Comparison of ENCODE assay signal across 16 mouse cellular contexts in the genomic region with DNA sequence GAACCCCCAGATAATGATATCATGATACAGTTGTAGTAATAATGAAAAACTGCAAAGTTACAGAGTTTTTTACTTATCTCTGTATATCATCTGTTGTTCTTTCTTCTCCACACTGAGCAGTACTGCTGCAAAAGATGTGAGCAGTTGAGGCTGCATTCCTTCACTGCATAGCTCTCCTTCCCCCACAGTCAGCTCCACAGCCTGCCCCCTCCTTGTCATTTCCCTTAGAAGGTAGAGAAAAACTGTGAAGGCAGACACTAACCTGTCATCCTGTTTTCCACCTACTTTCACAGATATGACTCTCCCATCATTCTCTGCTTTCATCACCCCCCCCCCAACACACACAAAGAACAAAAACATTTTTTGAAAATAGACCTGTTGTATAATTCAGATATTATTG.
"Had no signal": no experiment of that assay in that cellular context is flagged by ENCODE, and none has a peak within 500 bp of the region (broad histone marks: within the 10 kb centered on the region; RNA-seq: fewer than 3 reads in every experiment).

No protein-coding gene starts in this region.

- DNase-seq: kidney, adult 18-20 months; kidney, adult 9 months; kidney, postnatal 14 days; kidney, postnatal 4 days; layer of hippocampus, postnatal 36 days; lung, embryonic 14.5 days; thymus, adult 18-20 months; thymus, postnatal 36 days had no signal

- H3K9ac ChIP-seq: lung, embryonic 14.5 days; midbrain, embryonic 12.5 days; midbrain, embryonic 15.5 days; neural tube, embryonic 12.5 days; neural tube, embryonic 15.5 days had no signal

- H3K27me3 ChIP-seq: midbrain, embryonic 12.5 days; midbrain, embryonic 15.5 days; neural tube, embryonic 12.5 days; neural tube, embryonic 15.5 days had no signal

- H3K36me3 ChIP-seq: midbrain, embryonic 12.5 days had no signal

- H3K4me1 ChIP-seq: midbrain, embryonic 12.5 days; midbrain, embryonic 15.5 days; neural tube, embryonic 12.5 days; neural tube, embryonic 15.5 days had no signal

- ATAC-seq: inflammation-experienced regulatory T-cells, adult 6 months; intestine, embryonic 16.5 days; lung, postnatal 0 days; midbrain, embryonic 15.5 days had no signal

- H3K9me3 ChIP-seq: midbrain, embryonic 12.5 days; midbrain, embryonic 15.5 days; neural tube, embryonic 12.5 days; neural tube, embryonic 15.5 days had no signal

- H3K27ac ChIP-seq: macrophage; midbrain, embryonic 12.5 days; midbrain, embryonic 15.5 days; neural tube, embryonic 12.5 days; neural tube, embryonic 15.5 days had no signal

- H3K4me3 ChIP-seq: midbrain, embryonic 12.5 days; midbrain, embryonic 15.5 days; neural tube, embryonic 12.5 days; neural tube, embryonic 15.5 days had no signal

- H3K4me2 ChIP-seq: lung, embryonic 14.5 days; midbrain, embryonic 12.5 days; midbrain, embryonic 15.5 days; neural tube, embryonic 12.5 days; neural tube, embryonic 15.5 days had no signal
